Comparison of ENCODE assay signal across 11 mouse cellular contexts in the genomic region with DNA sequence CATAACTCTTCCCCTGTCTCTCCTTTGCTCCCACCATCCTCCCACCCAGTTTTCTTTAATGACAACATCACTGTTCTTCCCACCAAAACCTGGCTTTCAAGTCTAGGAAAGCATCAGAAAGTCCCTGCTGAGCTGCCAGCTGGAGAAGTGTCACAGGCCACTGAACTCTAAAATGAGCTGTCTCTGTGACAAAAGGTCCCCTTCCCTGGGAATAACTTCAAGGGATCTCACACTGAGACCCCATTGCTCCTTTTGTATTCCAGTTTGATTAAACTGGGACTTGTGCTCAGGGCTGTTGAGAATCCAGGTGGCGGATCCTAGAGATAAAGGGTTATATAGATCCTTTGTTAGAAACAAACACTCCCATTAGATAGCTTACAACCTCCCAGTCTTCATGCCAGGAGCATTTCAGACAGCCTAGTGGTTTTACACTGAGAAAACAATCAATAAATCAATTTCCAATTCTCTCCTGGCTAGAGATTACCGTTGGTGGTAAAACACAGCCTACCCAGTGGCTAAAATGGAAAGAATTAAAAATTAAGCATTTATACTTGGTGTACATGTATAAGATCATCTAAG. TPM values are rescaled to one million over a fixed set of nuclear protein-coding genes. Genes with fewer than 3 reads are reported as not detected.
DNase-seq lines count a peak whose midpoint lies in the region; ATAC-seq and TF ChIP-seq lines count a peak whose summit lies in the region.
"Had no signal": no experiment of that assay in that cellular context is flagged by ENCODE, and none has a peak within 500 bp of the region (broad histone marks: within the 10 kb centered on the region; RNA-seq: fewer than 3 reads in every experiment).

No protein-coding gene starts in this region.

- DNase-seq in kidney, postnatal 0 days (ENCODE audit: low spot score): no peak
- no peak for DNase-seq in kidney, postnatal 14 days
- peak; percentile 65 for DNase-seq in embryo, embryonic 10 days (ENCODE audit: low spot score)
- DNase-seq in hindbrain, embryonic 14.5 days (ENCODE audit: low spot score): no peak
- DNase-seq in neural tube, embryonic 11.5 days (ENCODE audit: low spot score): peak; percentile 34
- no peak for DNase-seq in layer of hippocampus, postnatal 10 days (ENCODE audit: low spot score in 2 of 2)
- DNase-seq in left cerebral cortex, adult 18-20 months (ENCODE audit: low spot score in 2 of 2): no peak

- H3K36me3 ChIP-seq in kidney, postnatal 0 days (ENCODE audit: insufficient read depth, low read length): no peaks in the 10 kb centered on the region
- H3K36me3 ChIP-seq in hindbrain, embryonic 14.5 days (replicated peaks; ENCODE audit: control insufficient read depth, insufficient read depth): no peaks in the 10 kb centered on the region
- no peaks in the 10 kb centered on the region for H3K36me3 ChIP-seq in neural tube, embryonic 11.5 days (ENCODE audit: control insufficient read depth, insufficient read depth, low read length)
- H3K36me3 ChIP-seq: embryonic facial prominence, embryonic 13.5 days had no signal

- no peak for TF ChIP-seq CTCF in kidney, postnatal 0 days (IDR thresholded peaks at IDR 0.05; ENCODE audit: low read depth)

- no peak overlapping the region for H3K9ac ChIP-seq in kidney, postnatal 0 days (ENCODE audit: low read depth, low read length)
- H3K9ac ChIP-seq in hindbrain, embryonic 14.5 days: no peak overlapping the region
- H3K9ac ChIP-seq in neural tube, embryonic 11.5 days (ENCODE audit: low read length): no peak overlapping the region
- H3K9ac ChIP-seq: embryonic facial prominence, embryonic 13.5 days had no signal

- no peaks in the 10 kb centered on the region for H3K4me1 ChIP-seq in kidney, postnatal 0 days (replicated peaks; ENCODE audit: insufficient read depth, low read length)
- H3K4me1 ChIP-seq in hindbrain, embryonic 14.5 days (replicated peaks; ENCODE audit: control insufficient read depth, insufficient read depth, low read length): 0 out of 2 replicates have a peak, but pooled peaks cover 8% of the 10 kb centered on the region
- peaks cover 8% of the 10 kb centered on the region for H3K4me1 ChIP-seq in neural tube, embryonic 11.5 days (ENCODE audit: control insufficient read depth, insufficient read depth, low read length)

- ATAC-seq in kidney, postnatal 0 days (replicated peaks; ENCODE audit: low FRiP score, low read depth): no peak
- ATAC-seq in hindbrain, embryonic 14.5 days (ENCODE audit: low FRiP score): peak; percentile 51; the same call in 1 of the 2 replicates
- peak; percentile 45; the same call in 1 of the 2 replicates for ATAC-seq in neural tube, embryonic 11.5 days (ENCODE audit: insufficient read depth, low FRiP score, low TSS enrichment)

- H3K9me3 ChIP-seq in kidney, postnatal 0 days (replicated peaks; ENCODE audit: low read length): no peaks in the 10 kb centered on the region
- H3K9me3 ChIP-seq in hindbrain, embryonic 14.5 days (ENCODE audit: control insufficient read depth, low read length): no peaks in the 10 kb centered on the region
- no peaks in the 10 kb centered on the region for H3K9me3 ChIP-seq in neural tube, embryonic 11.5 days (ENCODE audit: control insufficient read depth, low read length)
- H3K9me3 ChIP-seq: embryonic facial prominence, embryonic 13.5 days had no signal

- H3K27ac ChIP-seq in kidney, postnatal 0 days: peak overlapping the region; percentile 31; the same call in 1 of the 2 replicates
- no peak overlapping the region for H3K27ac ChIP-seq in hindbrain, embryonic 14.5 days
- H3K27ac ChIP-seq in neural tube, embryonic 11.5 days (ENCODE audit: low read depth, low read length): no peak overlapping the region
- H3K27ac ChIP-seq: embryonic facial prominence, embryonic 13.5 days had no signal

- no peak overlapping the region for H3K4me2 ChIP-seq in kidney, postnatal 0 days (ENCODE audit: low read length)
- no peak overlapping the region for H3K4me2 ChIP-seq in hindbrain, embryonic 14.5 days (replicated peaks)
- H3K4me2 ChIP-seq in neural tube, embryonic 11.5 days (ENCODE audit: low read depth): no peak overlapping the region

- WGBS in kidney, postnatal 0 days: 44% methylated on average over 2 of the region's 2 CpGs
- WGBS in hindbrain, embryonic 14.5 days: 8% methylated on average over 2 of the region's 2 CpGs
- WGBS in neural tube, embryonic 11.5 days: 12% methylated on average over 2 of the region's 2 CpGs

- no peak overlapping the region for H3K4me3 ChIP-seq in kidney, postnatal 0 days (replicated peaks; ENCODE audit: low read depth, low read length)
- no peak overlapping the region for H3K4me3 ChIP-seq in hindbrain, embryonic 14.5 days (replicated peaks; ENCODE audit: low read length)
- no peak overlapping the region for H3K4me3 ChIP-seq in neural tube, embryonic 11.5 days (ENCODE audit: low read depth, low read length)

- H3K27me3 ChIP-seq in kidney, postnatal 0 days (ENCODE audit: insufficient read depth, low read length): no peaks in the 10 kb centered on the region
- no peaks in the 10 kb centered on the region for H3K27me3 ChIP-seq in hindbrain, embryonic 14.5 days (ENCODE audit: control insufficient read depth, insufficient read depth, low read length)
- H3K27me3 ChIP-seq in neural tube, embryonic 11.5 days (ENCODE audit: control insufficient read depth, insufficient read depth, low read length): no peaks in the 10 kb centered on the region
- H3K27me3 ChIP-seq: embryonic facial prominence, embryonic 13.5 days had no signal

RNA-seq across cellular contexts. Expression of a gene that starts 3.7 kb away (rescaled TPM):
- 0.46 and 0.56 TPM in 2 replicates for polyA plus RNA-seq in kidney, postnatal 0 days (2015; fragmentation: Nextera tagmentation; extraction: Ambion mirVana)
- polyA plus RNA-seq in hindbrain, embryonic 14.5 days (2014; fragmentation: Nextera tagmentation; extraction: Ambion mirVana): 0.19 TPM in 1 of 2 replicates, not detected in the other
- 0.46 and 0.54 TPM in 2 replicates for polyA plus RNA-seq in neural tube, embryonic 11.5 days (2014; fragmentation: Nextera tagmentation; extraction: Ambion mirVana)
- not detected for total RNA-seq in layer of hippocampus, postnatal 10 days (2021)
- total RNA-seq in left cerebral cortex, adult 18-20 months (2021): not detected
- total RNA-seq: left cerebral cortex, postnatal 36 days had no signal
- polyA plus RNA-seq: embryonic facial prominence, embryonic 13.5 days had no signal

RNA-seq across cellular contexts. Expression of a gene that starts 13.6 kb away (rescaled TPM):
- polyA plus RNA-seq in kidney, postnatal 0 days (2015; fragmentation: Nextera tagmentation; extraction: Ambion mirVana): 0.61 and 0.80 TPM in 2 replicates
- not detected in 2 replicates for polyA plus RNA-seq in hindbrain, embryonic 14.5 days (2014; fragmentation: Nextera tagmentation; extraction: Ambion mirVana)
- polyA plus RNA-seq in neural tube, embryonic 11.5 days (2014; fragmentation: Nextera tagmentation; extraction: Ambion mirVana): 0.29 TPM in 1 of 2 replicates, not detected in the other
- not detected for total RNA-seq in layer of hippocampus, postnatal 10 days (2021)
- not detected for total RNA-seq in left cerebral cortex, adult 18-20 months (2021)
- total RNA-seq: left cerebral cortex, postnatal 36 days had no signal
- polyA plus RNA-seq: embryonic facial prominence, embryonic 13.5 days; heart, embryonic 16.5 days; lung, postnatal 0 days had no signal

RNA-seq across cellular contexts. Expression of a gene that starts 19.7 kb away (rescaled TPM):
- 0.29 and 0.32 TPM in 2 replicates for polyA plus RNA-seq in kidney, postnatal 0 days (2015; fragmentation: Nextera tagmentation; extraction: Ambion mirVana)
- not detected in 2 replicates for polyA plus RNA-seq in hindbrain, embryonic 14.5 days (2014; fragmentation: Nextera tagmentation; extraction: Ambion mirVana)
- 0.31 TPM in 1 of 2 replicates, not detected in the other for polyA plus RNA-seq in neural tube, embryonic 11.5 days (2014; fragmentation: Nextera tagmentation; extraction: Ambion mirVana)
- not detected for total RNA-seq in layer of hippocampus, postnatal 10 days (2021)
- total RNA-seq in left cerebral cortex, adult 18-20 months (2021): not detected
- total RNA-seq: left cerebral cortex, postnatal 36 days had no signal
- polyA plus RNA-seq: embryonic facial prominence, embryonic 13.5 days; heart, embryonic 16.5 days had no signal

RNA-seq across cellular contexts. Expression of a gene that starts 25.3 kb away (rescaled TPM):
- polyA plus RNA-seq in kidney, postnatal 0 days (2015; fragmentation: Nextera tagmentation; extraction: Ambion mirVana): 0.92 and 1.1 TPM in 2 replicates
- not detected in 2 replicates for polyA plus RNA-seq in hindbrain, embryonic 14.5 days (2014; fragmentation: Nextera tagmentation; extraction: Ambion mirVana)
- polyA plus RNA-seq in neural tube, embryonic 11.5 days (2014; fragmentation: Nextera tagmentation; extraction: Ambion mirVana): 0.30 and 0.66 TPM in 2 replicates
- total RNA-seq in layer of hippocampus, postnatal 10 days (2021): not detected
- not detected for total RNA-seq in left cerebral cortex, adult 18-20 months (2021)
- total RNA-seq: left cerebral cortex, postnatal 36 days had no signal
- polyA plus RNA-seq: embryonic facial prominence, embryonic 13.5 days; heart, embryonic 16.5 days; lung, postnatal 0 days had no signal

RNA-seq across cellular contexts. Expression of a gene that starts 31.3 kb away (rescaled TPM):
- 0.28 and 0.41 TPM in 2 replicates for polyA plus RNA-seq in kidney, postnatal 0 days (2015; fragmentation: Nextera tagmentation; extraction: Ambion mirVana)
- polyA plus RNA-seq in hindbrain, embryonic 14.5 days (2014; fragmentation: Nextera tagmentation; extraction: Ambion mirVana): 0.30 TPM in 1 of 2 replicates, not detected in the other
- not detected in 2 replicates for polyA plus RNA-seq in neural tube, embryonic 11.5 days (2014; fragmentation: Nextera tagmentation; extraction: Ambion mirVana)
- not detected for total RNA-seq in layer of hippocampus, postnatal 10 days (2021)
- total RNA-seq in left cerebral cortex, adult 18-20 months (2021): not detected
- total RNA-seq: left cerebral cortex, postnatal 36 days had no signal
- polyA plus RNA-seq: heart, embryonic 16.5 days; lung, postnatal 0 days had no signal

Comparison
In these comparisons a context has a peak if more than half of its experiments do, and no peak if none do; other contexts are left out.
1. DNase-seq: peak in embryo, embryonic 10 days (single experiment) and neural tube, embryonic 11.5 days (single experiment); none in kidney, postnatal 0 days (single experiment), kidney, postnatal 14 days (single experiment), hindbrain, embryonic 14.5 days (single experiment), layer of hippocampus, postnatal 10 days (0 of 2) and left cerebral cortex, adult 18-20 months (0 of 2).